Mouse (Mus musculus) erythroblast, embryonic 14.5 days (primary cell): ENCODE measurements around the gene Pxt1.

Experiments used
- GATA1 ChIP-seq: IDR thresholded peaks from 2 replicates; pipeline ENCODE4 v1.6.1; 2012; ENCODE audit warnings: low read length, inconsistent platforms, mixed read lengths
- TAL1 ChIP-seq: IDR thresholded peaks from 3 replicates; pipeline ENCODE4 v1.6.1; 2012; ENCODE audit warnings: low read length, inconsistent platforms, mixed read lengths

DNA sequence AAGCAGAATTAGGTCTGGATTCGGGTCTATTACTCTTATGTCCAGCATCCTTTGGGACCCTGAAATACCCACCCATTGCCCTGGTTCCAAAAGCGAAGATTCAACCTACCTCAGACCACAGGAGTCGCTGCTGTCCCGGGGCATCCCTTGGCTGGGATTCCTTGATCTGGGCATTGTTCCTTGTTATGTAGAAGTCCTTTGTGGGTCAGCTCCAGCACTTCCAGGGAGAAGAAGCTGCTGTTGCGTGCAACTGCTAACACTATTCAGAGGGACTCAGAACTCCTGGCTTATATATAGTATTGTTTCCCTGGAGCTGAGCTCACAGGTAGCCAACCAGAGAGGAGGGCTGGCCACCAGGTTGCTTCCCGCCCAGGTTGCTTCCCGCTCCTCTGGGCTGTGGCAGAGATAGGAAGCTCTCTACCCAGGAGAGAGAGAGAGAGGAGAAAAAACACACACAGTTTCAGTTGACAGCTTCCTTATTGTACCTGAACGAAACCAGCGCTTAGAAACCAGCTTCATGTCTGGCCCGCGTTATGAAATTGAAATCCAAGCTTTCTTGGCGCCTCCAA is 28.5 kb downstream of the Pxt1 start, which contains the start of gene 4930539E08Rik:
- TF ChIP-seq GATA1 (no peak), TAL1 (no peak)
